Mouse (Mus musculus) midbrain, embryonic 14.5 days (tissue): Measurements from ENCODE around the gene Nprl2. TPM values are rescaled to one million over a fixed set of nuclear protein-coding genes. Genes with fewer than 3 reads are reported as not detected.

Experiments used
- ATAC-seq: fragments of 200-750 bp; cut with Nextera tagmentation; 2 replicates; pipeline ENCODE4 v1.8.0; 2017; ENCODE audit warnings: moderate number of reproducible peaks, moderate library complexity; ENCODE audit not compliant: low FRiP score, low TSS enrichment
- DNase-seq: peaks from one replicate; pipeline ENCODE4 v3.0.0-alpha.2; 2015
- H3K27ac ChIP-seq: fragments of 300-500 bp; sonication (generic); replicated peaks from 2 replicates; pipeline ENCODE4 v1.5.1; 2014; ENCODE audit warnings: mild to moderate bottlenecking, low read depth, low read length, moderate library complexity
- H3K27me3 ChIP-seq: fragments of 300-500 bp; sonication (generic); 2 replicates; pipeline ENCODE4 v1.6.1; 2014; ENCODE audit warnings: low read length, control low read depth, mixed read lengths; ENCODE audit not compliant: control insufficient read depth, insufficient read depth
- H3K36me3 ChIP-seq: fragments of 300-500 bp; sonication (generic); 2 replicates; pipeline ENCODE4 v1.6.1; 2014; ENCODE audit warnings: low read length, control low read depth; ENCODE audit not compliant: control insufficient read depth, insufficient read depth
- H3K4me1 ChIP-seq: fragments of 300-500 bp; sonication (generic); 2 replicates; pipeline ENCODE4 v1.6.1; 2014; ENCODE audit warnings: mild to moderate bottlenecking, antibody characterized with exemption, low read length, control low read depth; ENCODE audit not compliant: control insufficient read depth, insufficient read depth
- H3K4me2 ChIP-seq: fragments of 300-500 bp; sonication (generic); 2 replicates; pipeline ENCODE4 v1.6.1; 2014; ENCODE audit warnings: mild to moderate bottlenecking, low read length, moderate library complexity
- H3K4me3 ChIP-seq: fragments of 300-500 bp; sonication (generic); replicated peaks from 2 replicates; pipeline ENCODE4 v1.5.1; 2014; ENCODE audit warnings: low read depth, low read length
- H3K9ac ChIP-seq: fragments of 300-500 bp; sonication (generic); replicated peaks from 2 replicates; pipeline ENCODE4 v1.6.1; 2014; ENCODE audit warnings: mild to moderate bottlenecking, low read length, moderate library complexity
- H3K9me3 ChIP-seq: fragments of 300-500 bp; sonication (generic); 2 replicates; pipeline ENCODE4 v1.6.1; 2016; ENCODE audit warnings: low read length, control low read depth, mixed read lengths; ENCODE audit not compliant: control insufficient read depth
- WGBS: fragments of 180-500 bp; shearing (Covaris S2); extraction: QIAGEN DNeasy Blood & Tissue Kit; methylation state at CpG from one replicate; pipeline ENCODE4 v1.1.7; 2014; 5-methylcytosine and 5-hydroxymethylcytosine counted together
- polyA plus RNA-seq: library from polyadenylated mRNA; unstranded; fragments of >200 nt; fragmentation: Nextera tagmentation; extraction: Ambion mirVana; gene quantifications from 2 replicates; pipeline ENCODE4 v1.2.1, GENCODE M21; 2014

The Nprl2 gene
- polyA plus RNA-seq, 1 experiment from 2014 or later, result 69.4 TPM

GRCm38 (mm10) chr9:107541005-107541404 lies 1.0 kb upstream of the Nprl2 start:
- WGBS, result 43% methylated on average over 10 of the region's 10 CpGs
- Histone ChIP-seq H3K27ac (no peak overlapping the region), H3K4me2 (peak overlapping the region; percentile 92), H3K36me3 (peaks cover 56% of the 10 kb centered on the region), H3K4me1 (peaks cover 27% of the 10 kb centered on the region), H3K27me3 (no peaks in the 10 kb centered on the region), H3K4me3 (peak overlapping the region; percentile 63), H3K9me3 (no peaks in the 10 kb centered on the region), H3K9ac (peak overlapping the region; percentile 59)
- ATAC-seq, result no peak
- DNase-seq, result no peak

- peaks cover 48% of the 10 kb centered on the region for H3K36me3 ChIP-seq
- H3K27ac ChIP-seq, result peak overlapping the region; percentile 53; the same call in 1 of the 2 replicates
- WGBS, result 3% methylated on average over 11 of the region's 11 CpGs
- H3K4me1 ChIP-seq, result peaks cover 21% of the 10 kb centered on the region
- peak overlapping the region; percentile 63 for H3K4me3 ChIP-seq
- H3K27me3 ChIP-seq, result no peaks in the 10 kb centered on the region
- H3K9ac ChIP-seq, result peak overlapping the region; percentile 59
- no peak for ATAC-seq
- no peak for DNase-seq
- H3K4me2 ChIP-seq, result peak overlapping the region; percentile 92
- no peaks in the 10 kb centered on the region for H3K9me3 ChIP-seq
These were observed 293 bp downstream of the Nprl2 start for GRCm38 (mm10) chr9:107542352-107542686.

GRCm38 (mm10) chr9:107542721-107543120 lies 695 bp downstream of the Nprl2 start:
- DNase-seq, result no peak
- Histone ChIP-seq H3K4me3 (peak overlapping the region; percentile 63), H3K36me3 (peaks cover 44% of the 10 kb centered on the region), H3K4me2 (peak overlapping the region; percentile 92), H3K27ac (no peak overlapping the region), H3K4me1 (peaks cover 25% of the 10 kb centered on the region), H3K27me3 (no peaks in the 10 kb centered on the region), H3K9ac (no peak overlapping the region), H3K9me3 (no peaks in the 10 kb centered on the region)
- no peak for ATAC-seq
- 50% methylated on average over 8 of the region's 8 CpGs for WGBS

- 87% methylated on average over 11 of the region's 11 CpGs for WGBS
- Histone ChIP-seq H3K36me3 (peaks cover 38% of the 10 kb centered on the region), H3K9ac (no peak overlapping the region), H3K4me3 (no peak overlapping the region), H3K27me3 (no peaks in the 10 kb centered on the region), H3K4me1 (peaks cover 25% of the 10 kb centered on the region), H3K9me3 (no peaks in the 10 kb centered on the region), H3K27ac (no peak overlapping the region), H3K4me2 (no peak overlapping the region)
- ATAC-seq (no peak), DNase-seq (no peak)
These were observed 1.3 kb downstream of the Nprl2 start for GRCm38 (mm10) chr9:107543299-107543698.

GRCm38 (mm10) chr9:107544196-107544700 lies 2.2 kb downstream of the Nprl2 start:
- no peak for ATAC-seq
- no peak for DNase-seq
- Histone ChIP-seq H3K27me3 (no peaks in the 10 kb centered on the region), H3K9ac (no peak overlapping the region), H3K4me2 (no peak overlapping the region), H3K36me3 (peaks cover 28% of the 10 kb centered on the region), H3K27ac (no peak overlapping the region), H3K4me3 (no peak overlapping the region), H3K4me1 (peaks cover 25% of the 10 kb centered on the region), H3K9me3 (no peaks in the 10 kb centered on the region)
- 95% methylated on average over 17 of the region's 17 CpGs for WGBS

- H3K4me3 ChIP-seq, result no peak overlapping the region
- H3K27ac ChIP-seq, result no peak overlapping the region
- no peaks in the 10 kb centered on the region for H3K9me3 ChIP-seq
- no peak overlapping the region for H3K4me2 ChIP-seq
- H3K27me3 ChIP-seq, result no peaks in the 10 kb centered on the region
- no peak for ATAC-seq
- peaks cover 24% of the 10 kb centered on the region for H3K36me3 ChIP-seq
- no peak overlapping the region for H3K9ac ChIP-seq
- peaks cover 25% of the 10 kb centered on the region for H3K4me1 ChIP-seq
- no peak for DNase-seq
- 92% methylated on average over 12 of the region's 12 CpGs for WGBS
These were observed 2.7 kb downstream of the Nprl2 start for GRCm38 (mm10) chr9:107544729-107545128.

GRCm38 (mm10) chr9:107545199-107545598 lies 3.2 kb downstream of the Nprl2 start:
- Histone ChIP-seq H3K9me3 (no peaks in the 10 kb centered on the region), H3K4me3 (no peak overlapping the region), H3K27me3 (peaks cover 2% of the 10 kb centered on the region), H3K4me1 (peaks cover 25% of the 10 kb centered on the region), H3K27ac (no peak overlapping the region), H3K4me2 (no peak overlapping the region), H3K9ac (no peak overlapping the region), H3K36me3 (peaks cover 19% of the 10 kb centered on the region)
- ATAC-seq (no peak), DNase-seq (no peak)
- WGBS, result 88% methylated on average over 10 of the region's 10 CpGs

- 5% methylated on average over 3 of the region's 3 CpGs for WGBS
- peaks cover 25% of the 10 kb centered on the region for H3K4me1 ChIP-seq
- no peak overlapping the region for H3K27ac ChIP-seq
- no peak overlapping the region for H3K4me2 ChIP-seq
- H3K36me3 ChIP-seq, result peaks cover 19% of the 10 kb centered on the region
- ATAC-seq, result no peak
- H3K27me3 ChIP-seq, result peaks cover 6% of the 10 kb centered on the region
- DNase-seq, result peak; percentile 88
- H3K9me3 ChIP-seq, result no peaks in the 10 kb centered on the region
- no peak overlapping the region for H3K4me3 ChIP-seq
- H3K9ac ChIP-seq, result no peak overlapping the region
These were observed 3.6 kb downstream of the Nprl2 start for GRCm38 (mm10) chr9:107545602-107546001.

- peaks cover 20% of the 10 kb centered on the region for H3K27me3 ChIP-seq
- H3K27ac ChIP-seq, result peak within 1 kb of the TSS; percentile 14; the same call in 1 of the 2 replicates
- DNase-seq, result peak; percentile 96
- H3K9ac ChIP-seq, result no peak within 1 kb of the TSS; the same call in 1 of the 2 replicates
- peak within 1 kb of the TSS; percentile 48 for H3K4me2 ChIP-seq
- no peaks in the 10 kb centered on the region for H3K9me3 ChIP-seq
- ATAC-seq, result peak; percentile 70; the same call in 1 of the 2 replicates
- 3% methylated on average over 20 of the region's 20 CpGs for WGBS
- H3K4me3 ChIP-seq, result peak within 1 kb of the TSS; percentile 19
- peaks cover 26% of the 10 kb centered on the region for H3K4me1 ChIP-seq
- H3K36me3 ChIP-seq, result peaks cover 19% of the 10 kb centered on the region
These were observed 5.0 kb downstream of the Nprl2 start, which contains the start of gene Zmynd10 for GRCm38 (mm10) chr9:107547026-107547425. Gene Zmynd10, plus strand, starts transcription at chr9:107547298.
